Mouse (Mus musculus) stomach, postnatal 0 days (tissue): ENCODE data around the gene Gadl1. TPM values are rescaled to one million over a fixed set of nuclear protein-coding genes. Genes with fewer than 3 reads are reported as not detected.
A peak's percentile ranks its signal among the peaks of the same experiment; 100 is the strongest.

Source experiments
- ATAC-seq: fragments of 200-750 bp; cut with Nextera tagmentation; 2 replicates; pipeline ENCODE4 v1.8.0; 2017; ENCODE audit not compliant: low FRiP score, low TSS enrichment
- DNase-seq: peaks from one replicate; pipeline ENCODE4 v3.0.0-alpha.2; 2016; ENCODE audit warnings: low spot score
- H3K27ac ChIP-seq: fragments of 300-500 bp; sonication (generic); replicated peaks from 2 replicates; pipeline ENCODE4 v1.5.1; 2014; ENCODE audit warnings: mild to moderate bottlenecking, control low read depth
- H3K27me3 ChIP-seq: fragments of 300-500 bp; sonication (generic); 2 replicates; pipeline ENCODE4 v1.6.1; 2014; ENCODE audit warnings: low read length; ENCODE audit not compliant: control insufficient read depth, insufficient read depth
- H3K36me3 ChIP-seq: fragments of 300-500 bp; sonication (generic); 2 replicates; pipeline ENCODE4 v1.6.1; 2014; ENCODE audit warnings: low read length, mixed read lengths; ENCODE audit not compliant: control insufficient read depth, insufficient read depth
- H3K4me1 ChIP-seq: fragments of 300-500 bp; sonication (generic); replicated peaks from 2 replicates; pipeline ENCODE4 v1.6.1; 2014; ENCODE audit warnings: antibody characterized with exemption; ENCODE audit not compliant: control insufficient read depth, insufficient read depth
- H3K4me2 ChIP-seq: fragments of 300-500 bp; sonication (generic); replicated peaks from 2 replicates; pipeline ENCODE4 v1.6.1; 2014; ENCODE audit warnings: low read depth, mild to moderate bottlenecking, control low read depth, moderate library complexity
- H3K4me3 ChIP-seq: fragments of 300-500 bp; sonication (generic); 2 replicates; pipeline ENCODE4 v1.5.1; 2014; ENCODE audit warnings: low read depth, low read length, control low read depth
- H3K9ac ChIP-seq: fragments of 300-500 bp; sonication (generic); 2 replicates; pipeline ENCODE4 v1.6.1; 2014; ENCODE audit warnings: mild to moderate bottlenecking, low read length, control low read depth, mixed read lengths
- H3K9me3 ChIP-seq: fragments of 300-500 bp; sonication (generic); 2 replicates; pipeline ENCODE4 v1.6.1; 2016; ENCODE audit warnings: low read length; ENCODE audit not compliant: control insufficient read depth
- CTCF ChIP-seq: IDR thresholded peaks from 2 replicates; pipeline ENCODE4 v1.5.1; 2016; ENCODE audit warnings: antibody characterized with exemption, low read depth, mild to moderate bottlenecking, moderate library complexity
- EP300 ChIP-seq: optimal IDR thresholded peaks from 2 replicates; pipeline ENCODE3; 2016; ENCODE audit warnings: antibody characterized with exemption
- WGBS: fragments of 180-500 bp; shearing (Covaris S2); extraction: QIAGEN DNeasy Blood & Tissue Kit; methylation state at CpG from one replicate; pipeline ENCODE4 v1.1.7; 2014; 5-methylcytosine and 5-hydroxymethylcytosine counted together
- polyA plus RNA-seq: library from polyadenylated mRNA; unstranded; fragments of >200 nt; fragmentation: Nextera tagmentation; extraction: Ambion mirVana; gene quantifications from 2 replicates; pipeline ENCODE4 v1.2.1, GENCODE M21; 2015

The Gadl1 gene
- polyA plus RNA-seq, 1 experiment from 2014 or later = 0.45 TPM

DNA sequence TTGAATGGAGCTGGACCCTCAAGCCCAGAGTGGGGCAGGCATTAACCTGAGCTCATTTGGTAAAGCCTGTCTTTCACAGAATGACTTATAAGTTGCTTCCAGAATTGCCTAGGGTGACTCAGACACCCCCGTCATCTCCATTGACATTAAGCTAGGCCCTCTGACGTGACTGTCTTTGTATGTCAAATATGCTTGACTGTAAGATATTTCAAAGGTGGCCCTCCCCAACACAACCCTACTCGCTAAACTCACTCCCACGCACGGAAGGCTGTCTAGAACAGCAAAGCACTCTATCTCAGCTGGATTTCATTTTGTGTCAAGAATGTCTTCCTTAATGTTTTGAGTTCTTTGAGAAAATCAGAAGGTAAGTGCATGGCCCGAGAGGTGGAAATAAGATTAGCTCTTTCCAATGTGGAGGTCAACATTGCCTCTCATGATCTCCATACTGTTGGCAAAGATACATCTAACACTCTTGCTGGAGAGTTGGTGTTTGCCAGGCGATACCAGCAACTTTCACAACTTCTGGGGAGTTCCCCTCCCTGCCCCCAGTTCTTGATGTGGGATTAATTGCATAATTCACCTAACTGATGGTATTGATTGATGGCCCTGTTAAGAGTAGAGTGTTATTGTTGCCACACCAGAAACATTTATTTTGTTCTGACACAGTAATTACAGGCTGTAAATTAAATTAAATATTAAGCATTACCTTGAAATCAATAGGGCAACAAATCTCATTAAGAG lies 182.0 kb downstream of the Gadl1 start:
- H3K36me3 ChIP-seq = peaks cover 25% of the 10 kb centered on the region
- no peak overlapping the region for H3K9ac ChIP-seq
- no peak overlapping the region for H3K27ac ChIP-seq
- no peak for TF ChIP-seq EP300
- TF ChIP-seq CTCF = no peak
- no peaks in the 10 kb centered on the region for H3K27me3 ChIP-seq
- ATAC-seq = no peak
- no peak overlapping the region for H3K4me2 ChIP-seq
- no peak overlapping the region for H3K4me3 ChIP-seq
- no peaks in the 10 kb centered on the region for H3K4me1 ChIP-seq
- 78% methylated on average over 7 of the region's 7 CpGs for WGBS
- no peak for DNase-seq
- no peaks in the 10 kb centered on the region for H3K9me3 ChIP-seq

DNA sequence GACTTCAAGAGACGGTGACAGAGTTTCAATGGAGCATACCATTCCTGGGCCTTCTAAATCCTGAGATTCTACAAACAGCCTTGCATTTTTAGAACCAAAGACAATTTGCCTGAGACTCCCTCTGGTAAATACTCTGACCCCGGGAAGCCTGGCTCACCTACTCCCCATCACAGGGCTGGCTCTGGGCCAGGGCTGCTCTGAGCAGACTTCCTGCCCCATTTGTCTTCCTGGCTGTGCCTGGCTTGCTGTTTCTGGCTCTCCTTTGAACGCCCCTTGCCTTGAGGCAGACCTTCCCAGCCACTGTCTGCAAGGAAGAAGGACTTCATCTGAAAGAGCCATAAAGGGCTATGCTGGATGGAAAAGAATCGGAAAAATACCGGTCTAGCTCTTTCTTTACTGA lies 182.7 kb downstream of the Gadl1 start:
- ATAC-seq (no peak), DNase-seq (peak; percentile 25)
- Histone ChIP-seq H3K36me3 (peaks cover 25% of the 10 kb centered on the region), H3K4me2 (no peak overlapping the region), H3K27ac (no peak overlapping the region), H3K4me3 (no peak overlapping the region), H3K9ac (no peak overlapping the region), H3K27me3 (no peaks in the 10 kb centered on the region), H3K4me1 (no peaks in the 10 kb centered on the region), H3K9me3 (no peaks in the 10 kb centered on the region)
- TF ChIP-seq CTCF (no peak), EP300 (no peak)
- 39% methylated on average over 5 of the region's 5 CpGs for WGBS

DNA sequence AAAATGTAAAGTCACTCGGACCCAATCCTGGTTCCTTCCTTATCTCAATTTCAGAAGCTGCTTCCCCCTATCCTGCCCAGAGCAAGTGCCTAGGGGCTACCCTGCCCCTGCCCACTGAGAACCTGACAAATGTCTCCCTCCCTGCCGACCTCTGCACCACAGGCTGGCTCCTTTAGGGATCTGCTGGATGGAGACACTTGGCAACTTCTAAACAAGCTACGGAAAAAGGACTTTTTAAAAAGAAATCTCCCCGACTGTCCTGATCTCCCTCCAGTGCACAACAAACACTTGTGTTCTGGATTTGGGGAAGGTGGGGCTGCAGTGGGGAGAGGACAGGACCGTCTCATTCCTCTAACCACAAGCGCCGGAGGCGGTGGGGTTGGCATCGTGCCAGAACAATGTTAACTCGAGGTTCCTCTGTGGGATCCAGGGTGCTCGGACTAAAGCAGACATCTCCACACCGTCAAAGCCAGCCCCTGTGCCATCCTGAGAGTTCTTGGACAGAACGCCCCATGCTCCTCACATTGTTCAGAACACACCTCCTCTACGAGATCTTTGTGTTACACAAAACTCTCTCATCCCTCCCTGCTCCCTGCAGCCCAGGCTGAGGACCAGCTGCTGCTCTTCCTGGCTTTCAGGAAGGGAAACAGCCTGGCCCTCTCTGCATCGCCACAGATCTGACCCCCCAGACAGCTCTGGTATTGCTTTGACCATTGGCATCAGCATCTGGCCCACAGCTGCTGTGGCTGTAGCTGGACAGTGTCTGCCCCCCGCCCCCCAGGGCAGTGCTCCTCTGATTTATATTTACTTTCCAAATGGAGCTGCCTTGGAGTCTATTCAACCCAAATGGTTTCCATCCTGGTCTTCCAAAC lies 189.7 kb downstream of the Gadl1 start:
- Histone ChIP-seq H3K4me2 (peak overlapping the region; percentile 20; the same call in 1 of the 2 replicates), H3K9me3 (no peaks in the 10 kb centered on the region), H3K4me3 (no peak overlapping the region), H3K9ac (no peak overlapping the region; the same call in 1 of the 2 replicates), H3K36me3 (peaks cover 10% of the 10 kb centered on the region; the same call in 1 of the 2 replicates), H3K4me1 (0 out of 2 replicates have a peak, but pooled peaks cover 4% of the 10 kb centered on the region), H3K27ac (peak overlapping the region; percentile 35; the same call in 1 of the 2 replicates), H3K27me3 (no peaks in the 10 kb centered on the region)
- TF ChIP-seq EP300 = no peak
- no peak for TF ChIP-seq CTCF
- ATAC-seq (peak; percentile 77), DNase-seq (peak; percentile 28)
- 40% methylated on average over 16 of the region's 16 CpGs for WGBS

DNA sequence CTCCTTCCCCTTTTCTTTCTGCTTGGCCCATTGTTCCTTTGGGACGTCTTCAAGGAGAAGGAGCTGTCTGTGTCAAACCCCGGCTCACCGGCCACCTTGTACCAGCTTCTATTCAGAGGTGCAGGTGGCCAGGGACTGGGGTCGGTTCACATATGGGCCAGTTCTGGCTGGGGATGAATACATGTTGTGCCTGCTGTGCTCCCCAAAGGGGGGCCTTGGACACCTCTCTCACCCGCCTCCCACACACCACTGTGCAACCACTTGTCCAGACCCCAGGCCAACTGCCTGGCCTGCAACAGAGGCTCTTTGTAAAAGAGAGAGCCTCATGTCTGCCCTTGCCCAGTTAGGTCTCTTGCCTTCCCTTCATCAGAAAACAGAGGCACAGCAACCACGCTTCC lies 190.3 kb downstream of the Gadl1 start:
- TF ChIP-seq CTCF = no peak
- TF ChIP-seq EP300 = no peak
- WGBS = 60% methylated on average over 6 of the region's 6 CpGs
- no peaks in the 10 kb centered on the region for H3K9me3 ChIP-seq
- H3K27ac ChIP-seq = peak overlapping the region; percentile 56
- ATAC-seq = no peak; the same call in 1 of the 2 replicates
- DNase-seq = no peak
- H3K27me3 ChIP-seq = no peaks in the 10 kb centered on the region
- H3K4me2 ChIP-seq = no peak overlapping the region
- no peak overlapping the region for H3K4me3 ChIP-seq
- no peak overlapping the region for H3K9ac ChIP-seq
- 0 out of 2 replicates have a peak, but pooled peaks cover 4% of the 10 kb centered on the region for H3K4me1 ChIP-seq
- peaks cover 10% of the 10 kb centered on the region; the same call in 1 of the 2 replicates for H3K36me3 ChIP-seq

DNA sequence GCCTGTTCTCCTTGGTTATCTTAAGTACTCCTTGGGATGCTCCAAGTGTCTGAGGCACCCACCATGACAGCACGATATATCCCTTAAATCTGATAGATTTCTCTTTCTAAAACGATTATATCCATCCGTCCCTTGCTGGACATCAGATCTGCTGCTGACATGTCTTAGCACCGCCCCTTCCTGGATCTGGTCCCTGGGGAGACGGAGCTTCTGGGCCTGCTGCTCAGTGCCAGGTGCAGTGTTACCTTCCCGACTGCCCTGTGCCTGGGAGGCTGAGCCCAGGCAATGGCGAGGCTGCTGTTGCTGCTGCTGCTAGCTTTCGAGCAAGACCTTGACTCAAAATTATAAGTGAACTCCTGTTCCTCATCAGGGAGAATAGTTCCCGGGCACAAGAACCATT lies 190.8 kb downstream of the Gadl1 start:
- H3K36me3 ChIP-seq = peaks cover 11% of the 10 kb centered on the region; the same call in 1 of the 2 replicates
- H3K4me3 ChIP-seq = no peak overlapping the region
- no peaks in the 10 kb centered on the region for H3K9me3 ChIP-seq
- ATAC-seq (no peak), DNase-seq (no peak)
- WGBS = 68% methylated on average over 9 of the region's 9 CpGs
- H3K4me1 ChIP-seq = 0 out of 2 replicates have a peak, but pooled peaks cover 4% of the 10 kb centered on the region
- no peak overlapping the region for H3K4me2 ChIP-seq
- TF ChIP-seq EP300 (no peak), CTCF (no peak)
- no peaks in the 10 kb centered on the region for H3K27me3 ChIP-seq
- no peak overlapping the region for H3K9ac ChIP-seq
- H3K27ac ChIP-seq = peak overlapping the region; percentile 56
